Mouse (Mus musculus): ENCODE data around the gene Hist1h4m.
"Not testable (repeated sequence)": the region's sequence is repeated elsewhere in the genome, so short reads cannot be mapped to it uniquely, and the experiment has no call there.

Hist1h4m gene

DNA sequence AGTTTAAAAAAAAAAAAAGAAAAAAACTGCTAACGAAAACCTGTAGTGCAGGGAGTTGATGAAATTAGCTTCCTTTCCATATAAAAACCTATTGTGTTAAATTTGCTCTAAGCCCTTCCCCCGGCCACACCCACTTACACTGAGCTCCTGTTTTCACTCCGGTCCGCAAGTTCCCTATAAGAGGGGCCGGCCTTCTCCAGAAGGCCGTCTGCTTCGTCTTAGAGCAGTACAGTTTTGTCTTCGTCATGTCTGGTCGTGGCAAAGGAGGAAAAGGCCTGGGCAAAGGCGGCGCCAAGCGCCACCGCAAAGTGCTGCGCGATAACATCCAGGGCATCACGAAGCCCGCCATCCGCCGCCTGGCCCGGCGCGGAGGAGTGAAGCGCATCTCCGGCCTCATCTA lies at the start of gene Hist1h4m:
Hist1h4m (plus strand) TSS at position 208 of the 400 bp plus-strand sequence.
- DNase-seq (ENCODE audit: low read depth): not testable (repeated sequence)

DNA sequence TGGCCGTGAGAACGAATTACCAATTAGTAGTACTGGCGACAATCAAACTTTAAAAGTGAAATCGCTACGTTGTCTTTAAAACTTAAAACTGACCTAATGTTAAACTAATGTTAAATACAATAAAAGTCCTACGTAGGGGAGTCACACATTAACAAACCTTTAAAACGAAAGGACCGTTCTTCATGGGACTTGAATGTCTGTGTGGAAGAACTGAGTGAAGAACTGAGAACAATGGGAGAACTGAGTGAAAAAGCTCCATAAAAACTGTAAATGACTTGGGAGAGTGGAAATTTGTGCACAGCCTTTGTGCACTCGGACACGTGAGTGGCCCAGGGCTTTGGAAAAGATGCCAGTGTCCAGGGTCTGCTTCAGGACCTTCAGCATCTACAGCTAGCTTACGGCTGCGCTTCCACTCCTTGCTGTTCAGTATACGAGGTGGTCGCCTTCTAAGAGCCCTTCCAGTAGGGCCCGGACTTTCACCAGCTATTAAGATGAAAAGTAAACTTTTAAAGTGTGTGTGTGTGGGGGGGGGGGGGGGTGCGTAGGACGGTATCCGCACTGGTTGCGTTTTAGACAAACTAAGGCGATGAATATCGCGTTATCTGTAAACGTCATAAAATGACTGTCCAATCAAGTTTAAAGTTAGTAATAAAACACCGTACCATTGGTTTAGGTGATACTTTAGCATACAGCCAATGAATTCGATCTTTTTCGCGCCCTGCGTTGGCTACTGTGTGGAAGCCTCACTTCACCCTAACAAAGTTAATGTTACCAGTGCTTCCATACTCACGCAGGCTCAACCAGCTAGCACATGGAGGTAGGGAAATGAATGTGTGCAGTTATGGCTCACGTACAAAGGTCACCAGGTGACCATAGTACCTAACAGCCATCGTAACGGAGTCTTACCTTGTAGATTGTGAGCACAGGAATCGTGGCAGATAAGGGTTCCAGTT lies 32.5 kb upstream of the Hist1h4m start:
- DNase-seq (ENCODE audit: low read depth): peak; percentile 95

DNA sequence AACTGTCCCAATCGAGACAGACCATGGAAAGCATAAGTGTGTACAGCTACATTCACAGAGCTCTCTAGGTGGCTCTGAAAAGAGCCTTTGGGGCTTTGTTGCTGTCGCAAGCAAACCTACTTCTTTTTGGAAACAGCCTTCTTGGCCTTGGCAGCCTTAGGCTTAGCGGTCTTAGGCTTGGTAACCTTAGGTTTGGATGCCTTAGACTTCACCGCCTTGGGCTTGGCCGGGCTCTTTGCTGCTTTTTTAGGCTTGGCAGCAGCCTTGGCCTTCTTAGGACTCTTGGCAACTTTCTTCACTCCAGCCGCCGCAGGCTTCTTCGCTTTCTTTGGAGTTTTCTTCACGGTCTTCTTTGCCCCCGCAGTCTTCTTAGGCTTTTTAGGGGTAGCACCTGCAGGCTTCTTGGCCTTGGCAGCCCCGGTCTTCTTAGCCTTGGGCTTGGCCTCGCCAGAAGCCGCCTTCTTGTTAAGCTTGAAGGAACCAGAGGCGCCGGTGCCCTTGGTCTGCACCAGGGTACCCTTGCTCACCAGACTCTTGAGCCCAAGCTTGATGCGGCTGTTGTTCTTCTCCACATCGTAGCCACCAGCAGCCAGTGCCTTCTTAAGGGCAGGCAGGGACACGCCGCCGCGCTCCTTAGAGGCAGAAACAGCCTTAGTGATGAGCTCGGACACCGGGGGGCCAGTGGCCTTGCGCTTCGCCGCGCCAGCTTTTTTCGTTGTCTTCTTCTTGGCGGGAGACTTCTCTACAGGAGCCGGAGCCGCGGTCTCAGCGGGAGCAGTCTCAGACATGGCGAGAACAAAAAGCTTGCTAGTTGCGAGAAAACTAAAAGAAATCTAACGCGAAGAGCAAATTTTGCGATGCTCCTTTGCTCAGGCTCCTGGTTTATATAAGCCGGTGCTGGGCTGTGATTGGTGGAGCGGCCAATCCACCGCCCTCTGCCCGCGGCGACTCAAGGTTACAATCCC lies 31.5 kb upstream of the Hist1h4m start, which contains the start of gene Hist1h1b:
Hist1h1b (minus strand) TSS at position 859 of the 965 bp plus-strand sequence.
- peak; percentile 52 for DNase-seq (ENCODE audit: low read depth)

DNA sequence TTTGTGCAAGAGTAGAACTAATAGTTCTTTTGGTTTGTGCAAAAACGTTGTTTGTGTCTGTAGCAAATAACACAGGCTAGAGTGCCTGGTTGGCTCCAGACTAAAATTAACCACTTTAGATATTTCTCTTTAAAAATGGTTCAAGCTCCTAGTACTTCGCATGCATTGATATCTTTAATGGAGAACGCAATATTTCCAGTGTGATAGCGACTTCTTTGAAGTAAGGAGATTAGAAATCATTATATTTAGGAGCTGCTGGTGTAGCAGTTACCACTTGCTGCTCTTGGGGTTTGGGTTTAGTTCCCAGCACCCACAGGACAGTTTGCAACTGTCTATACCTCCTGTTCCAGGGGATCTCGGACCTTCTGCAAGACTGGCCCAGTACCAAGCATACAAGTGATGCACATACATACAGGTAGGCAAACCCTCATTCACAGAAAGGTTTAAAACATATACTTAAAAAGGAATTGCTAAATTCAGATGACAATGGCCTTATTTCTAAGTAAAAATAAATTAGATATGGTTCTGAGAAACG lies 30.5 kb upstream of the Hist1h4m start:
- no peak for DNase-seq (ENCODE audit: low read depth)

DNA sequence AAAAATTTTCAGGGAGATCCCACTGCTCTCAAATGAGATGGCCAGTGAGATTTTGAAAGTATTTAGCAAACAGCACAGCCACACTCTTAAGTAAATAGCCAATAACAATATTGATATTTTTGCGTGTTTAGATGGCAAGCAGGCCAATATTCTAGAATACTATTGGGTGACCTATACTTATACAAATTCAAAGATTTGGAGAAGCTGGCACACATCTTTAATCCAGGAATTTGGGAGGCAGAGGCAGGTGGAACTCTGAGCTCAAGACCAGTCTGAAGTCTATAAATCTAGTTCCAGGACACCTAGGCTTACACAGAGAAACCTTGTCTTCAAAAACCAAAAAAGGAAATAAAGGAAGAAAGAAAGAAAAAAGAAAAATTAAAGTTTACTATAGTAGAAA lies 29.9 kb upstream of the Hist1h4m start:
- no peak for DNase-seq (ENCODE audit: low read depth)

DNA sequence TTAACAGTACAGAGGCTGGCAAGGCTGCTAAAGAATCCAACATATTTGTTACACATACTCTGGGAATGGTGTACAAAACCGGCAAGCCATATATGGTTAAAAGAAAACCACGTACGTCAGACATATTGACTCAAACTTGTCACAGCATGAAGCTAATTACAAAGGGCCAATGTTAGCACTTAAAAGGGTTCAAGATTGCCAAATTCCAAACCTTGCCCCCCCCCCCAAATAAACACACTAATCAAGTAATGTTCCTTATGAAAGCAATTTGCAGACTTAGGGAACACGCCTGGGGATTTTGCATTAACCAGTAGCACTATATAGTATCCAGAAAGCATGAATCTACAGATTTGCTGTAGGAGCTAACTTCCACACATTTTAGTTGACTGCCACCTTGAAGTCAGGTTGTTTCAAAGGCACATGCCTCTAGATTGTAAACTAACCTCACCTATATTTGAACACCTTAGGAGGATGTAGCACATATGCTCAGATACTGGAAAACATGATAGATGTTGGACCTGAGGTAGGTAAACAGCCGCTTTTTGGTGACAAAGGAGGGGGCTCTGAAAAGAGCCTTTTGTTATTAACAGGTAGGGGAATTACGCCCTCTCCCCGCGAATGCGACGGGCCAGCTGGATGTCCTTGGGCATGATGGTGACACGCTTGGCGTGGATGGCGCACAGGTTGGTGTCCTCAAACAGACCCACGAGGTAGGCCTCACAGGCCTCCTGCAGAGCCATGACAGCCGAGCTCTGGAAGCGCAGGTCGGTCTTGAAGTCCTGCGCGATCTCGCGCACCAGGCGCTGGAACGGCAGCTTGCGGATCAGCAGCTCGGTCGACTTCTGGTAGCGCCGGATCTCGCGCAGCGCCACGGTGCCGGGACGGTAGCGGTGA lies 28.9 kb upstream of the Hist1h4m start:
- peak; percentile 66 for DNase-seq (ENCODE audit: low read depth)

DNA sequence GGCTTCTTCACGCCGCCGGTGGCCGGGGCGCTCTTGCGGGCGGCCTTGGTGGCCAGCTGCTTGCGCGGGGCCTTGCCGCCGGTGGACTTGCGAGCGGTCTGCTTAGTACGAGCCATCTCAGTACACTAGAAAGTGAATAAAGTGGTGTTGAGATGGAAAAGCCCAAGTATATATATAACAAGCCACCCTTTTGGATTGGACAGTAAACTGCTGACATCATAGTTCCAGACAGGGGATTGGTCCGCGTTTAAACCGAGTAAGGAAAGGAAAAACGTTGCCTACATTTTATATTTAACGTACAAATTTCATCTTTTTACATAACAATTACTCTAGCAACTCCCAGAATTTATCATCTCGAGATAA lies 28.3 kb upstream of the Hist1h4m start, which contains the start of gene Hist1h3i:
Hist1h3i (minus strand) TSS at position 116 of the 363 bp plus-strand sequence.
- peak; percentile 91 for DNase-seq (ENCODE audit: low read depth)

DNA sequence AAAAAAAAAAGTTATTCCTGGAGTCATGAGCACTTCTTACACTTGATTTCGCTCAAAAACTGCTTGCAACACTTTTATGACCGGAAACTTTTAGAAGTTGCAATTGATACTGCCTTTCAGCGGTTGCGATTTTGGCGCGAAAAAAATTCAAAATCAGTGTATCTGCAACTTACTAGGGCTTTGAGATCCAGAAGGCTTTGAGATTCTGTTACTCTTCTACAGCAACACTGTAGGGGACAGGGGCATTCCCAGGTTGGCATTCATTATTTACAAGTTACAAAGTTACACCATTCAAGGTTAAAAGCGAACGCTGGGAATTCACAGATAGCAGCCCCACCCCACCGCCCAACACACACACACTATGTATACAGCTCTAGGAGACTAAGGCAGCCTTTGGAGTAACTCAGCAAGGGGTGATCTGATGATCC lies 27.8 kb upstream of the Hist1h4m start:
- DNase-seq (ENCODE audit: low read depth): peak; percentile 80

DNA sequence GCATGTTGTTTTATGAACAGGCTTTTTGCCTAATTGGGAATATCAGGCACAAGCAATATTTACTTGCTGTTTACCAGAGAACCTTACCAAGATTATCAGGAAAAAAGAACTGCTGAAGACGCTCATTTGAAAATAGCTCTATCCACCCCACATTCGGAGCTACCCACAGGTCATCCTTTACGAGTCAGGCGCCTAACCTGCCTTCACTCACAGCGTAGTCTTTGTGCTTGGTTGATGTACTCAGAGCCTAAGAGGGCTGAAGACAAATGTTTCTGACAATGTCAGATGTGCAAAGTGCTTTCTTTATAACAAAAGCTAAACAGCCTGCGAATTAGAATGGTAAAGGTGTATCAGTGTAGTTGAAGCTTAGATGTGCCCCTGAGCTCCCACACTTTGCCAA lies 27.2 kb upstream of the Hist1h4m start:
- DNase-seq (ENCODE audit: low read depth): no peak

DNA sequence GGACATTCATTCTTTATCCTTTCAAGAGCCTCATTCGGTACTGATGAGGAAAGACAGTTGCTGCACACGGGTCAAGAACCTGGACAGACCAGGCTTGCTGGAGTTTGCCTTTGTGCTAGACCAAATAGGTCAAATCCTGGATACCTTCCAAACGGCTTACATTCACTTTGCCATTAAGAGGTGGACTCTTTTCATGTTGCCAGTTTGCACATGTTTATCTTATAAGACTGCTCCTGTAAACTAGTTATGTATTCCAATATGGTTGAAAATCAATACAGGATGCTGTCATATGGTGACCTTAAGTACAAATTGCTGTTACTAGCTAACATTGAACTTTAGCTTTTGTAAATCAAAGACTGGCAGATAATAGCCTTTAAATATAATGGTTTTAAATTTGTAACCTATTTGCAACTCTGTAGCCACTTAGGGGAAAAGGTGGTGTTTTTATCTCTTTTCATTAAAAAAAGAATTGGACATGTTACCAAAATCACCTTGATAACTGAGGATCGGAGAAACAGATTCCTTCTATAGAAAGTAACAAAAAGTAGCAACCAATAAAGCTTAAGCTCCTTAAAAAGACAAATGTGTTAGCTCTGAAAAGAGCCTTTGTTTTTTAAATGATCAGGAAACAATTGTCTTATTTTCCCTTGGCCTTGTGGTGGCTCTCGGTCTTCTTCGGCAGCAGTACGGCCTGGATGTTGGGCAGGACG lies 25.2 kb upstream of the Hist1h4m start:
- DNase-seq (ENCODE audit: low read depth): peak; percentile 54

DNA sequence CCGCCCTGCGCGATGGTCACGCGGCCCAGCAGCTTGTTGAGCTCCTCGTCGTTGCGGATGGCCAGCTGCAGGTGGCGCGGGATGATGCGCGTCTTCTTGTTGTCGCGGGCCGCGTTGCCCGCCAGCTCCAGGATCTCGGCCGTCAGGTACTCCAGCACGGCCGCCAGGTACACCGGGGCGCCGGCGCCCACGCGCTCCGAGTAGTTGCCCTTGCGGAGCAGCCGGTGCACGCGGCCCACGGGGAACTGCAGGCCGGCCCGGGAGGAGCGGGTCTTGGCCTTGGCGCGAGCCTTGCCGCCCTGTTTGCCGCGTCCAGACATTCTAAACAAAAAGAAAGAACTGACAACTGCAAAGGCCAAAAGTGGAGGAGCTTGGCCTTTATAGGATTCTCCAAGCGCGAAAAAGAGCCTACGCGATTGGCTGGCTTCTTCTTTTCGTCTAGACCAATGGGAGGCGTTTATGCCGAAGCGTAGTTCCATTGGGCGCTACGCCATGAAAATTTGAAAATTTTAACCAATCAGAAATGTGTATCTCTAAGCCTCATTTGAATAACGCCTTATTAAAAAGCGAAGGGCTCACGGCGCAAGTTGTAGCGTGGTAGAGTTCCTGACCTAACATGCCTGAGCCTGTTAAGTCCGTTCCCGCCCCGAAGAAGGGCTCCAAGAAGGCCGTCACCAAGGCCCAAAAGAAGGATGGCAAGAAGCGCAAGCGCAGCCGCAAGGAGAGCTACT lies 24.5 kb upstream of the Hist1h4m start, which contains the start of the genes Hist1h2an and Hist1h2bp:
Hist1h2an (minus strand) TSS at position 320 of the 731 bp plus-strand sequence.
Hist1h2bp (plus strand) TSS at position 563 of the 731 bp plus-strand sequence.
- DNase-seq (ENCODE audit: low read depth): peak; percentile 95

DNA sequence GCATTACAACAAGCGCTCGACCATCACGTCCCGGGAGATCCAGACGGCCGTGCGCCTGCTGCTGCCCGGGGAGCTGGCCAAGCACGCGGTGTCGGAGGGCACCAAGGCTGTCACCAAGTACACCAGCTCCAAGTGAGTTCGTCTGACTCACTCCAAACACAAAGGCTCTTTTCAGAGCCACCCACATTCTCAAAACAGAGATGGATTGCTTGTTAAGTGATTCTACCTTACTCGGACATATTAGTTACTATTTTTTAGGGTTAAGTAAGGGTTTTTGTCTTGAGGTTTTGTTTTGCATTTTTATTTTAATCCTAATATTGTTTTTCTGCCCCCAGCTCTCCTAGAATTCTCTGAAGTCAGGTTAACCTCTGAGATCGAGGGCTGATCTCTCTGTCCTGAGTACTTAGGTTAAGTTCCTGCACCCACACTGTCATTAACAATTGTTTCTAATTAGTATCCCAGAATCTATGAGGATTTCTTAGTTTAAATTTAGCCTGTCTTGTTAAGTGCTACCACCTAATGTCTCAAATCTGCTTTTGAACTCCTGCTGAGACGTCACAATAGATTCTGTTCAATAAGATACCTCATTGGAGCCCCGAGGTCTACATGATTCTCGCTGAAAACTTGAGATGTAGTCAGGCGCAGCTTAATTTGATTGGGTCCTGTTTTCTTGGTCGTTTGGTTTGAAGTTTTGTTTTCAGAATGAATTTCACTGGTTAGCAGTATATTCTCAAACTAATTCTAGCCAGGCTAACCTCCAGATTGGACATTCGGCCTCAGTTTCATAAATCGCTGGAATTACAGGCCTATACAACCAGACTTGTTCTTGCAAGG lies 23.6 kb upstream of the Hist1h4m start:
- peak; percentile 34 for DNase-seq (ENCODE audit: low read depth)

DNA sequence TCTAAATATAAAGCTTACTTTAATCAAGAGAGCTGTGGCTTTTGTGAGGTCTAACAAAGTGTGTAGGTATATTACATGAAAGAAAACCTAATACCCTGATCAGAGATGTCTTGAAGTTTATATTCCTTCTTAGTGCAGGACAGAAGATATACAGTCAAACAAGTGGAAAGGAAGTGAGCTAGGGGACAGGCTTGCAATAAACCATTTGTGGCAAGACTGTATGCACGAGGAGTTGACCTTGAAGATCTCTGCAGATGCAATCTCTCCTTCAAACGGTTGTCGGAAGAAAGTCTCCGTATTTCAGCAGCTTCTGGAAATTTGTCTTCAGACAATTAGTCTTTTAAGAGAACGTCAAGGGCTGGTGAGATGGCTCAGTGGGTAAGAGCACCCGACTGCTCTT lies 21.6 kb upstream of the Hist1h4m start:
- DNase-seq (ENCODE audit: low read depth): no peak

DNA sequence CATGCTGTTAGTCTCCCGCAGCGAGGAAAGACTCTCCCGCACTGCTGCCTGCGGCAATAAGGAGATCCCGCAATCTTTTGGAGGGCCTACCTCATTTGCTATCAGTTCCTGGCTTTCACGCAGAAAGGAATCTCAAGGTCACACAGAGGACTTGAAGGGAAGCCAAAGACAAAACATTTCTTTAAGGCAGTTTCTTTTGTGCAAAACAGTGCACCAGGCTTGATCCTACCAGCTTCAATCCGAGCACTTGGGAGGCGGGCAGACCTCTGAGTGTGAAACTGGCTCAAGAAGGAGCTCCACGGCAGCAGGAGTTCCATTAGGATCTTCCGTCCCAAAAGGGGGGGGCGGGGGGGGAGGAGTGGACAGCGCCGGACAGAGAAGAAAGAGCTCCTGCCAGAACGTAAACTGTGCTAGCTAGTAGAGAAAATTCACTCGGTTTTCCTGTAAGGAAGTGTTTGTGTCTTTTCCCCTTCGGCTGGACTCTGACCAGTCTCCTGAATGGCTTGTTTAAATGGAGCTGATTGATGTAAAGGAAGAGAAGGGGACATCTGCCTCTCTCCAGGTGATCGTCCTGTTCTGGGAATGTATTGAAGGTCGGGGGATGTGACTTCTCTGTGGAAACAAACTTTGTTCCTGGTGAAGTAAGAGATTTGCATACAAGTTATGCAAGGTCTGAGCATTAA lies 20.8 kb upstream of the Hist1h4m start:
- no peak for DNase-seq (ENCODE audit: low read depth)

DNA sequence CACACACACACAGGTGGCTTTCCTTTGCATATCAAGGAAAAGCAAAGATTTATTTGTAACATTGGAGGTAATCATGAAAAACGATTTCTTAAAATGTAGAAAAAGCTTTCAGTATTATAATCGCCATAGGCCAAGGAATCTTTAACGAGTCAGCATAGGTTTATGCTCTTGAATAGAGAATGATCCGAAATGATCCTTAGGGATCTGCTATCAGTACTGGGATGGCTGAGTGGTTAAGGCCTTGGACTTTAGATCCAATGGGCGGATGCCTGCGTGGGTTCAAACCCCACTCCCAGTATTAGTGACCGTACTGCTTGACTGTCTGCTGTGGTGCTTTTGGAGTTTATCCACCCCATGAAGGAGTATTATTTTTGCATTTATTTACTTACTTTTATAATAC lies 16.0 kb upstream of the Hist1h4m start:
- no peak for DNase-seq (ENCODE audit: low read depth)

DNA sequence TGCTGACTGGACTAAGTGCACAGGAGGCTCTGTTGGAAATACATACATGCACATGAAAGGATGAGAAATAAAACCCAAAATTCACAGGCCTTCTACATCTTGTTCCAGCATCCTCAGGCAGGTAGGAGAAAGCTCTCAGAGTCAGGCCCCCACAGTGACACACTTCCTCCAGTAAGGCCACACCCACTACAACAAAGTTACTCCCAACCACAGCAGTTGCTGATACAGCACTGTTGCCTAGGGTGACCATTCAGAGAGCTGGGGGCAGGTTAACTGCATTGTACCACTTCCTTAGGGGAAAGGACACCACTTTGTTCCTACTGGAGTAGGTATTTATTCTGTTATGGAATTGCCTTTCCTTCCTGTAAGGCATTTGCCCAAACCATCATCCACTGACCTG lies 14.4 kb upstream of the Hist1h4m start:
- not testable (repeated sequence) for DNase-seq (ENCODE audit: low read depth)

DNA sequence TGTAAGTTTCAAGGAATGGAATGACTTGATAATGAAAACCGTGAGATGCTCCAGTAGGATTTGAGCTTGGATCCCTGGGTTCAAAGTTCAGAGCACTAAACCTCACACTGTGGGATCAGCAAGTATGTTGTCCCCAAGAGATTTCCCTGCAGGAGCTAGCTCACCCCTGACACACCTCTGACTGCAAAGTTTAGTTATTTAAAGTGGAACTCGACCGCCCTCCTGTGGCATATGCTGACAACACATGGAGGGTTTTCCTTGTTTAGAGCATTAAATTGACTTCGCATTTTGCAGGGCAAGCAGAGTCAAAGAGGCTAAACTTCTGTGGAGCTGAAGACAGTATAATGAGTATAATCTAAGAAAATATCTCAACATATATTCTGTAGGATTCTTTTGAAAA lies 8.5 kb upstream of the Hist1h4m start:
- not testable (repeated sequence) for DNase-seq (ENCODE audit: low read depth)

DNA sequence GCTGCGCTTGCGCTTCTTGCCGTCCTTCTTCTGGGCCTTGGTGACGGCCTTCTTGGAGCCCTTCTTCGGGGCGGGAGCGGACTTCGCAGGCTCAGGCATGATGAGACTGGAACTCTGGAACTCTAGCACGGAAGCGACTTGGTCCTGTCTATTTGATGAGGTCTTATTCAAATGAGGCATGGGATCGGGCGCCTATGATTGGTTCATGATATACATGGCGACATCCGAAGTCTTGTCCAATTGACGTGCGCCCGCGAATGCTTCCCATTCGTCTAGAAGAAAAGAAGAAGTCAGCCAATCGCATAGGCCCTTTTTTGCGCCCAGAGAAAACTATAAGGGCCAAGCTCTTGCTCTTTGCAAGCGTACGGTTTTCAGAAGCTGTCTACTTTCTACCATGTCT lies 1.5 kb upstream of the Hist1h4m start, which contains the start of the genes Hist1h2bq and Hist1h2ao:
Hist1h2bq (minus strand) TSS at position 125 of the 400 bp plus-strand sequence.
Hist1h2ao (plus strand) TSS at position 393 of the 400 bp plus-strand sequence.
- DNase-seq (ENCODE audit: low read depth): not testable (repeated sequence)

All from naive thymus-derived CD4-positive, alpha-beta T cell, adult 2 months (primary cell).